Mouse (Mus musculus): ENCODE data around the gene Stra6l. TPM values are rescaled to one million over a fixed set of nuclear protein-coding genes. Genes with fewer than 3 reads are reported as not detected.

The Stra6l gene
- total RNA-seq, 2 experiments from 2014 or later: not detected

- DNase-seq: no peak
- intact Hi-C loops (cut with DNase I): no loop called here
These were observed 61.5 kb downstream of the Stra6l start for GRCm38 (mm10) chr4:45909924-45910323.

GRCm38 (mm10) chr4:45911256-45911655 lies 62.8 kb downstream of the Stra6l start:
- no peak for DNase-seq

GRCm38 (mm10) chr4:45911876-45912275 lies 63.4 kb downstream of the Stra6l start:
- intact Hi-C loops (cut with DNase I): no loop called here
- no peak for DNase-seq

More at GRCm38 (mm10) chr4:45911256-45911655, 62.8 kb downstream of the Stra6l start:
- intact Hi-C loops (cut with DNase I): no loop called here

DNA sequence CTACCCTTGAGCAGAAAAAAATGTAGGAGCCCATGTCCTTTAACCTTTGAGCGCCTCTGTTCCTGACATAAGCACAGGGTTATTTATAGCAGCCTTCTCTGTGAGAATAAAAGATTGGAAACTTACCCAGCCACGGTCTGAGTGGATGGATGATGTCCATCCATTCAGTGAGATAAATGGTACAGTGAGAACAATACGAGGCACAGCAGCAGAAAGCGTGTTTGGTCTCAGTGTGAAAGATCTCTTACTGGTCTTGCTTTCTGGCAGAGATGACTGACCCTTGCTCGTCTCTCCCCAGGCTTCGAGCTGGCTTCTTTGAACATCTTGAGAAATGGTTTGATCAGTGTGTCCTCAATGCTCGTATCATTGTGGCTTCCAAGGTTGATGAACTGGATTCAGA lies 68.6 kb downstream of the Stra6l start:
- DNase-seq: peak; percentile 5 to 10
- intact Hi-C loops (cut with DNase I): no loop called here

- intact Hi-C loops (cut with DNase I): no loop called here
- DNase-seq: no peak
These were observed 73.4 kb downstream of the Stra6l start for GRCm38 (mm10) chr4:45921663-45922435.

GRCm38 (mm10) chr4:45924011-45924410 lies 75.5 kb downstream of the Stra6l start:
- no peak for DNase-seq
- intact Hi-C loops (cut with DNase I): no loop called here

- intact Hi-C loops (cut with DNase I): no loop called here
- DNase-seq: no peak
These were observed 80.1 kb downstream of the Stra6l start for GRCm38 (mm10) chr4:45928561-45928960.

Other genes with a start within 250 kb of the Stra6l start
- 10 to 100 TPM; 44.4 to 45.5 TPM for gene Aldh1b1, start 49.6 kb upstream of the Stra6l start, total RNA-seq (2021)
- gene Igfbpl1, start 21.7 kb upstream of the Stra6l start, total RNA-seq (2021): 1 to 10 TPM; 2.6 to 3.8 TPM
- not detected for gene Ccdc180, start 41.6 kb downstream of the Stra6l start, total RNA-seq (2021)
- 10 to 100 TPM; 16.9 to 18.5 TPM for gene Tdrd7, start 116.7 kb downstream of the Stra6l start, total RNA-seq (2021)
- gene Tmod1, start 190.3 kb downstream of the Stra6l start, total RNA-seq (2021): 100 to 1,000 TPM; 263 to 279 TPM